Mouse (Mus musculus): ENCODE measurements at regions not wholly inside any gene's neighbourhood (a gene's known extent, or its start where the extent isn't known, plus 50 kb on each side); places are given as distances from the start of the nearest gene placed in this dataset.

DNA sequence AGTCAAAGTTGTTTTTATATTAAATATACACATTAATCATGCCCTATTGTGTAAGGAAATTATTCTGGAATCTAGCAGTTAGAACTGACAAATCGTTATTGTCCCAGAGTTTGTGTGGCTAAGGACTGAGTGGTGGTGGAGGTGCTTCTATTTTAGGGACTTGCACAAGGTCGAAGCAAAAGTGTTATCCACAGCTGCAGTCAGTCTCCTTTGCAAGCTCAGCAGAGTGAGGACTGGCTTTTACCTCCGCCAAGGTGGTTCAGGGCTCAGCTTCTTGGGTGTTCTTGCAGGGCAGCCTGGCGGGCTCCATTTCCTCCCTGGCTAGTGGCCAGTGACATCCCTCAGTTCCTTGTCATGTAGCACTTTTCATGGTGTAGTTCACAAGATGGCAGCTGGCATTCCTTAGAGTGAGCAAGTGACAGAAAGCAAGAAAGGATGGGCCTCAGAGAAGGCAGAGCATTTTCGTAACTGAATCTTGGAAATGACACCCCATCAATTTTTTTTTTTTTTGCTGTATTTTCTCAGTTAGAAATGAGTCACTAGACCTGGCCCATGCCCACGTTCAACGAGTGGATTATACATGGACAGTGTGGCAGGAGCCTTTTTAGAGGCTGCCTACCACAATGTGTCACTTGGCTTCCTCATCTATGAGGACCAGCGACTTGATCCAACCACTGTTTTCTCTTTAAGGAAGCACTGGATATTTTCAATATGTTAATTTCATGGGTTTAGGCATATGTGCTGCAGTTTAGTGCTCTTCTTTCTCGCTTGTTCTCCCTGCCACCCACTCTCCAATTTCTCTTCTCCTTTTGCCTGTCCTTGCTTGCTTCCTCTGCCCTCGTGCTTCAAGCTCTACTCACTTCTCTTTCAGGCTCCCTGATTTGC is 129.1 kb upstream of the Zeb2 start:
- CTCF ChIA-PET: no interaction called here
- POLR2A ChIA-PET: no interaction called here

DNA sequence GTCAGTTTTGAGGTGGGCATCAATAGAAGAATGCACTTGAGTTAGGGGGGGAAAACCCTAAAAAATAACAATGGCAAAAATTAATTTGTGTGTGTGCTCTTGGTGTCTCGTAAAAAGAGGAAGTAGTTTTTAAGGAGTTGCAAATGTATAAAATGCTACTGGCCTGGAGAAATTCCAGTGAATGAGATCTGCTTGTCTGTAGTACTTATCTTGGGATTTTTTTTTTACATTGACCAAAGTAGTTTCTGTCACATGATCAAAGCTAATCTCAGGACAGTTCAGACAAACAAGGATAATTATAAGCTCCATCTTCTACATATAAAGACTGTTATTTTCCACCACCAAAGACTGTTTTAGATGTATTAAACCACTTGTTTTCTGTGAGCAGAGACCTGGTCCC is 128.3 kb upstream of the Zeb2 start:
- ChIA-PET CTCF (no interaction called here), POLR2A (no interaction called here)

DNA sequence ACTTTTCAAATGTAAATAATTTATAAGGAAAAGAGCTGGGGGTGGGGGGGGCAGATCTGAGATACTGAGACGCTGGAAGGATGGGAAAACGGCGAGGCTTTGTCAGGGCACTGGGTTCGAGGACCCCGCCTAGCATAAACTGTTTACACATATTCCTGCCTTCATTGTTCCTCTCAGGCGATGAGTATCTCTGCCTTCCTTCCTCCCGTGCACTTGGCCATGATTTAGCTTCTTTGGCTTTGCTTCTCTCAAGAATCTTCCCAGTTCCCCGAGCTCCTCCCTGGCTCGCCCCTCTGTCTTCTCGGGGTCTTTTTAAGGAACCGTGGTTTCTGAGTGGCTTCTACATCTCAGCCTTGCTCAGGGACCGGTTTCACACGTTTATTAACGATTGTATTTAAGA is 127.3 kb upstream of the Zeb2 start:
- POLR2A ChIA-PET: interaction anchor here in 2 of 4 experiments (0.6 to 0.8 kb wide), 2 partner anchors 15 to 273 kb away, joined by 3 read pairs; no protein-coding TSS in a partner anchor
- CTCF ChIA-PET: no interaction called here

DNA sequence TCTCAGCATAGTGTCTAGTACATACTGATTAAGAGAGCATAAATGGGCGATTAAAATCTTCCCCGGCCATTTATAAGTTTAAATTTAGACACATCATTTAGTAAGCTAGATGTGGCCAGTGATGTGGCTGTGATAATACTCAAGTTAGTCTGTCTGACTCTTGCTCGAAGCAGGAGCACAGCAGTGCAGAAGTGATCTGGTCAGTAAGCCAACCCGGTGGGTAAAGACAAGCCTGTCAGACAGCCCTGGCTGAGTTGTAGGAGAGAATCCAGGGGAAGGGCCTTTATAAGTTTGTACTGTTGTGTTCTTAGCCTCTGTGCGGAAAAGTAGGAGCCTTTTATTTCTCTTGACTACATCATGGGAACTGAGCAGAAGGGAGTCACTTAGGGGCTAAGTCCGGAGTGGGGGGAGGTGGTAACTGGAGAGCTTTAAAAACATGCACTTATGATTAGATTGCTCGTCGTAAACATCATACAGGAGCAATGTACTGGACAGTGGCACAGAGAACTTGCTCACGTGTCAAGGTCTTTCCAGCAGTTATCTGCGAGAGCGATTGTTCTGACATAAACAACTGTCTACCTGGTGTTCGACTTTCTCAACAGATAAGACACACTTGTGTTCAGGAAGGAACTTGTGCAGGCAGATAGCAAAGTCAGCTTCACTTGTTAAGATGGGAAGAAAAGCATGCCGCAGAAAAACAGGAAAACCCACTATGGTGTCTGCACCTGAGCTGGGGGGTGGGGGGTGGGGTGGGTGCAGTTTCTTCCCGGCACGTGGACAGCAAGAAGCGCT is 122.5 kb upstream of the Zeb2 start:
- CTCF ChIA-PET: no interaction called here
- POLR2A ChIA-PET: no interaction called here

DNA sequence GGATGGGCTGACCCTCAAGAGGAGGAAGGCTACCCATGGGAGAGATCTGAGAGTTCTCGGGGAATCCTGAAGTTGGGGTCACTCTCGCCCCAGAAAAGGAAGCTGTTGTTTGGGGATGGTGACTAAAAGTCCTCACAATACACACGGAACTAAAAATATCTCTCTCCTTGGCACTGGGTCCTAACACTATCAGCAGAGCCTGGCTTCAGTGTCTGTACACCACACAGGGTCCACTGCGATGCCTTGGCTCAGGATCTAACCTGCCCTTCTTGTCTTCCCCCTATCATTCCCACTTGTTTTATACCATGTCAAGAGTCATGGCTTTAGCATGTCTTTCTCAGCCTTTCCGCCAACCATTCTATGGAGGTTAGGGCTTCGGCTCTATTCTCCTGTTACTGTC is 121.8 kb upstream of the Zeb2 start:
- POLR2A ChIA-PET: interaction anchor here in 1 of 4 experiments (0.7 kb wide), 1 partner anchor 219 kb away, joined by 3 read pairs; no protein-coding TSS in a partner anchor

DNA sequence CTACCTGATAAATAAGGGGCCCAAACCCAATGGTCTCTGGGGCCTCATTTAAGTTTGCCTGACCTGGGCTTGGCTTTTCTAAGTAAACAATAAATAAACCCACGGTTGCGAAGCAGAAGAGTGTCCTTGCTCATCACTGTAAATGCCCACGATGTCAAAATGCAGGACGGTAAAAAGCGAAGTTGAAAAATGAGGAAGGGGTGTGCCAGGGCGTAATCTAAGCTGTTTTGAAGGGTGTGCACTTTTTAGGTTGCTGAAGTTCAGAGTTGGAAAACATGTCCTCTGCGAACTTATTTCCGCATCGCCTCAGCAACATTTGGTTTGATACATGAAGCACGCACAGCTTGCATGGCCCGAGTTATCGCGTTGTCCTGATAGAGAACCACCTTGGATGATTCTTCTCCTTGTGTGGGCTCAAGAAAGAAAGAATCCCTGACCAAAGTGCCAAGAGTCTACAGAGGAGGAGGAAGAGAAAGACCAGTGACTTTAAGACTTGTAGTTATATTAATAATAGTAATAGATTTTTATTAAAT is 119.0 kb upstream of the Zeb2 start:
- CTCF ChIA-PET: no interaction called here
- POLR2A ChIA-PET: no interaction called here

More for the DNA sequence above, 121.8 kb upstream of the Zeb2 start:
- CTCF ChIA-PET: no interaction called here

DNA sequence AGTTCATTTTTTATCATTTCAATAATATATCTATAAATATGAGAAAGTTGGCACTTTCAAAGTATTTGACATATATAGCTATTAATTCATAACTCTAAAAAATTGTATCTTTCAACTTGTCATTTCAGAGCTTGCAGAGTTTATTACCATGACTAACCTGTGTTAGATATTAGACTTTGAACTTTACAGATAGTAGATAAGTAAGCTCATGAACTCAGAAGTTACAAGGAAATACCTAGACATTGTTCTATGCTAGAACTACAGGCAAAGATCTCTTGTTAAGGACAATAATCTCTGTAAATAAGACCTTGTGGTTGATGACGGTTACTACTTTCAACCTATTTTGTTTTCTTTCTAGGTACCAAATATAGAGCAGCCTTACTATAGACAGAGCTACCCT is 117.0 kb upstream of the Zeb2 start:
- ChIA-PET POLR2A (no interaction called here), CTCF (no interaction called here)

DNA sequence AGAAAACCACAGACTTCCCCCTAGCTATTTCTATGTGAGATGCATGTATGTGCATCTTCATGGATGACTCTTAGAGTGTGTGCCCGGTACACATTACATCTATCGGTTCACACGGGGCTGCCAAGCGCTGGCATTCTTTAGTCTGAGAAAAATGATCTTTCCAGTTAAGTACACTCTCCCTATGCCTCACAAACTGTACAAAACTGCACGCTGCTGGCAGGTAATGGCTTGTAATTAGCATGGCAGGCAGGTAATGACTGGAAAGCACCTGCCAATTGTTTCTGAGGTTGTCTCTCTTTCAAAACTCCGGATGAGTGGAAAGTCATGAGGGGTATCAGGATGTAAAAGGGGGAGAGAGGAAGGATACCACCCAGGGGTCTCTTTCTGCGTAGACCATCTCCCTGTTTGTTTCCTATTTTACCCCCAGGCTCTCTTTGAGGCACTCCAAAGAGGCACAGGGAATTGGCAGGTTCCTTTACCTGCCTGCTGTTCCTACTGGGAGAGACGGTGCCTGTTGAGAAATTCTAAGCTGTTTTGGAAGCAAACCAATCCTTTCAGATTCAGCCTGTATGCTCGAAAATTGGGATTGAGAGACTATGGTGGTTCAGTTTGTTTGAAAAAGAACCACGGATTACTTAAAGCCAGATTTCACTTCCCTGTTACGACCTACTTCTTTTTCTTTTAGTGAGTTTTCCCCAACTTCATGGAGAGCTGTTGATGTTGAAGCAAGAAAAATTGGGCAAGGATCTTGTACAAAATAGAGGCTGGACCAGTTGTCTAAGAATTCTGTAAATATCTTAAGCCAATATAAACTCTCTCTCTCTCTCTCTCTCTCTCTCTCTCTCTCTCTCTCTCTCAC is 113.4 kb upstream of the Zeb2 start:
- POLR2A ChIA-PET: no interaction called here
- CTCF ChIA-PET: no interaction called here

DNA sequence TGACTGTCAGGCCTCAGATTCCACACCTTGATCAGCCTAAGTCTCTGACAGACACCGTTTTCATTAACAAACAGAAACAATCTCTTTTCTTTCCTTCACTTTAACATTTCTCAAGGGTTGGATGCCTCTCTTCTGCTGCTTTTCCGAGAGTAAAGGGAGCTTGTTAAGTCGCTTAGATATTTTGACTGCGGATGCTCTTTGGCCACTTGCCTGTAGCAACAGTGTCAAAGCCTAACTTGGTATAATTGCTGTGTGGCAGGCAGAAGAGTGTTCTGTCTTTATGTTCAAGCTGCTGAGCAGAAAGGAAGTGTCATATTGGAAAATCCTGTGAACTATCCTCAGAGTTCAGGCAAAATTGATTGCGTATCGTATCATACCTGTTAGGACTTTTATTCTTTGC is 112.3 kb upstream of the Zeb2 start:
- POLR2A ChIA-PET: no interaction called here
- CTCF ChIA-PET: no interaction called here

DNA sequence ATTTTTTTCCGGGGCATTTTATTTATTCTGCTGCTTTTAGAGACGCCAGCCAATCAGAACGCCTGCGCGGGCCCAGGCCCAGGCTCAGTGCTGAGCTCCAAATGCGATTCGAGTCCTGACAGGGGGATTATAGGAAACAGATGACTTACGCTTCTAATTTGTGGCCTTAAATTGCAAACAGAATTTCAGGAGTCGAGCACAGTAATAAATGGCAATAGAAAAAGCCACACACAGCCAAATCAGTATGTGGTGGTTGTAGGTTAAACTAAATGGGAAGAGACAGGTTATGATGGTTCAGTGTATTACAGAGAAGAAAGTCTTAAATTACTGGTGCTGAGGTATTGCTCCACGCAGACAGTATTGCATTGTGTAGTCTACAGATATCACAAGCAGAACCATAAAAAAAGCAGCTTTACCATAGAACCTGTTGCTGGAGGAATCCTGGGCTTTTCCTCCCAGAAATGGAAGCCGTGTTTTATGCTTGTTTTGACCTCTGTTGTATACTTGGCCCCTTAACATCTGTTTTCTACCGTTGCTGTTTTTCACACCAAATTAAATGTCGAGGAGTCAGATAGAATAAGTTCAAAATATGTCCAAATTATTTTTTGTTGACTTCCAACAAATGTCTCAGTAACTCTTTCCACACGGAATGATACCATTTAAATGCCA is 110.2 kb upstream of the Zeb2 start:
- POLR2A ChIA-PET: no interaction called here
- CTCF ChIA-PET: no interaction called here

DNA sequence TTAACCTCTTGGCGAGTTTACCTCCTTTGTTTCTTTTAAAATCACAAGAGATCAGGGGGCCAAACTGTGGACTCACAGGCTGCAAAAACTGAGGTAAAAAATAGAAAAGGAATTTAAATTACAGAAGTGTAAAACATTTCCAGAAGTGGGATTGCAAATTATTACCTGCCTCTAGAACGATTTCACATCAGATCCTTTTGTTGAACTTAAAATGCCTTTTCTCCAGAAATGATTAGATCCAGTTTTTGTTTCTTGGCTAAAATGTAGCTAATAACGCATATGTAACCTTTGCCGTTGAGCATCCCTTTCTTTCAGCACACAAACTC is 108.8 kb upstream of the Zeb2 start:
- POLR2A ChIA-PET: no interaction called here
- CTCF ChIA-PET: interaction anchor here in 2 of 4 experiments (0.6 to 0.7 kb wide), 3 partner anchors 41 to 1274 kb away, joined by 3 read pairs; no protein-coding TSS in a partner anchor

DNA sequence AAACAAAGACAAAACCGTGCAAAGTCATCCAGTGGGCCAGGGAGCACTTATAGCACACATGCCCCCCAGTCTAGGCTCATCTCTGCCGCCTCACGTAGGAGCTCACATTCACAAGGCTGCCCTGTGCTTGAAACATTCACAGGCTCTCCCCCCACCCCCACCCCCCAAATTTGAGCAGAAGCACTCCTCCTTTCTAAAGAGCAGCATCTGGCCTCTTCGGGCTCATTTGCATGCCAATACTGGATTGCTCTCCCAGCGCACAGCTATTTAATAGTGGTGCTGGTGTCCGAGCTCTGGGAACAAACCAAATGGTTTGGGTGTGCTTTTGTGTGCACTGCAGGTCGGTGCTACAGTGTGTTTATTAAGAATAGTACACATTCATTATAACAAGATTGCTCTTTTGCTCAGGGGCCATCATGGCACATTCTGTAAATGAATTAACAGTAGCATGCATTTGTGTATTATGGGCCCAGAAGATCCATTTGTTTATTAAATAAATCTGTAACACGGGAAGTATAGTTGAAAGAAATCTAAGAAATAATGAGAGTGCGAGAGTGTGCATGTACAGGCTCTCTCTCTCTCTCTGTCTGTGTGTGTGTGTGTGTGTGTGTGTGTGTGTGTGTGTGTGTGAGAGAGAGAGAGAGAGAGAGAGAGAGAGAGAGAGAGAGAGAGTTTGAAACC is 108.3 kb upstream of the Zeb2 start:
- ChIA-PET CTCF (interaction anchor here in 1 of 4 experiments (0.6 to 0.7 kb wide), 2 partner anchors 40 to 100 kb away, joined by 3 read pairs; no protein-coding TSS in a partner anchor), POLR2A (interaction anchor here in 2 of 4 experiments (0.6 kb wide), 2 partner anchors 295 to 928 kb away, joined by 4 read pairs; no protein-coding TSS in a partner anchor)

DNA sequence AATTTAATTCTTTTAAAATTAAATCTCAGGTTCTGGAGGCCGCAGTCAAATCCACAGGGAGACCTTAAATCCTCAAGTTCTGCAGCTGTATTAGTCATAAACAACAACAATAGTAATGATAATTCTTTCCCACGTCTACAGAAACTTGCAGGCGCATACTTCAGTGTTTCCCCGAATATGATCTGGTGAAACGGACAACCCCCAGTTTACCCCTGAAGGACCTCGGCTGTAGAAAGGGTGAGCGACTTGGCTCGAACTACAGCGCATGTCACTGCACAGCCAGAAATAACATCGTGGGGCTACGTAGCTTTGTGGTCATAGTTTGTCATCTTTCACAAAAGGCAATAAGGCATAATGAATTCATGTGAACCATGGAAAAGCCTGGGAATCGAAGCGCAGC is 105.0 kb upstream of the Zeb2 start:
- POLR2A ChIA-PET: no interaction called here

DNA sequence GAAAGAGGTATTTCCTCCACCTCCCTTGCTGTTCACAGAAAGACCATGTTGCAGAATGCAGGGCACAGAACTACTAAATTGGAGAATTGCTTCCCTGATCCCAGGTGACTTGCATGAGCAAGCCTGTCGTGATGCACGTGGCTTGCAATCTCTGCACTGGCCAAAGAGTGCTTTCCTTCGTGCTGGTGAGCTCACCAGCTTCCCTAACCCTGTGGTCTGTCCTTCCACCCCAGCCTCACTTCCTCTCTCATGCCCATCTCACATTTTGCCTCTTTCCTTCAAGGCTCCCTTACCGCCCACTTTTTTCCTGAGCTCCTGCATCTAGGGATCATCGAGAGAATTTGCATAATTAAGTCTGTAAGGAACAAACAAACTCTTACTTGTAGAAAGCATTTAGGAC is 102.7 kb upstream of the Zeb2 start:
- CTCF ChIA-PET: no interaction called here
- POLR2A ChIA-PET: no interaction called here

More for the DNA sequence above, 105.0 kb upstream of the Zeb2 start:
- CTCF ChIA-PET: no interaction called here

DNA sequence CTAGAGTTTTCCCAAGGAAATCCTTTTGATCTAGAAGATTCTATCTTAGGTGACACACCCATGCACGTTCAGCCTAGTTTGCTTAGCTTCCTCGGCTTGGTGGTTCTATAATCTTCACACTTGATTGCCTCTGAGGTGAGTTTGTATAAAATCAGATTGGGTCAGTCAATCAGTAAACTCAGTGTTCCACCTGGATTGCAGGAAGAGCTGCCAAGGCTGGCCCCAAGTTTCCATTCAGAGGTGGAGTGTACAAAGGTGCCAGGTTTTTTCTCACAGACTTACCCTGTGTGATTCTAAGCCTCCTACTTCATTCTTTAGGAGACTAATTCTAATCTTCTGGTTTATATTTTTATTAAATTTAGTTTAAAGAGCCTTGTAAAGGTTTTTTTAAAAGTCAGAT is 95.6 kb upstream of the Zeb2 start:
- ChIA-PET CTCF (no interaction called here), POLR2A (interaction anchor here in 1 of 4 experiments (0.9 kb wide), 1 partner anchor 10 kb away, joined by 3 read pairs; no protein-coding TSS in a partner anchor)

DNA sequence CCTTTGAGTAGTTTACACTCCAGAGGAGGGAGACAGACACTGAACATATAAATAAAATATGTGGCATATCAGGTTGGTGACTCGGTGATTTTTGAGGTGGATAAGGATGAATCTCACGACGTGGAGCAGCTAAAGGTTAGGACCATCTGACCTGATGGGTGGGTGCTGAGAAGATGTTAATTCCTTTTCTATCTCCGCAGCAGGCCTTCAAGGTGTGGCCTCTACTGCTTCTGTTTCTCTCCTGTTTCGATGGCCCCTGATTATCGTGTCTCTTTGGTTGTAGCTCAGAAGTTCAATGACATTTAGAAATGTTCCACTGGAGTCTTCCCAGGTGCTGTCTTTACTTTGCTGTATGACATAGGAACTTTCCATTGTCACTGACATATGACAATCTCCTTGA is 91.3 kb upstream of the Zeb2 start:
- ChIA-PET POLR2A (no interaction called here), CTCF (no interaction called here)

DNA sequence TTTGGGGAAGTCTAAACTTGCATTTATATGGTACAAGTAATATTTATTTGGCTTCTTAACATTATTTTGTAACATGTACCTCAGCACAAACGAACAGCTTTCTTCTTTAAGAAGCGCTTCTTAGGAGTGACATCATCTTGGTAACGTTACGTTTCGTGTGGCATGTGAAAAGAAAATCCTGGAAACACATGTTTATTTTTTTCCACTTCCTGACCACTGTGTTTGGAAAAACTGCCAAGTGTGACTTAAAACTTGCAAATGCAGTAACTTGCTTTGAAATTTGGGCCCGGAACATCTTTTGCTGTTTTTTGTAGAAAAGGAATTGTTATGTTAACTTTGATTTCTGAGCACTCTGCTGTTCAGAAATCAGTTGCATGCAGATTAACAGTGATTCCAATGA is 88.6 kb upstream of the Zeb2 start:
- CTCF ChIA-PET: no interaction called here

DNA sequence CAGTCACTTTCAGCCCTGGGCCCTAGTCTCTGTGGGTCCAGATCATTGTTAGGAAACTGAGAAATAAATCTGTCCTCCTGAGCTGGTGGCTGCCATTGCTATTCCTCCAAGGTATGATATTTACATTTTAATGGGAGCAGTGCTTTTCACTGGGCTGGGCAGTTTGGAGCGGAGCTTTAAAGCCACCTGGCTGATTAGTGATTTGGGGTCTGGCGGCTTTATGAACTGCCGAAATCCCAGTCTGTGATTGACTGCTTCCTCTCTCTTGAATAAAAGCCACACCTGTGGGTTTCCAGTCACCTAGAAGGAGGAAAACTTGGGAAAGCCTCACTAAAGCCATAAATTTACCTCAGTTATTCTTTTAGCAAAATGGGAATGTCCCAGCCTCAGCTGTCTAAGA is 88.0 kb upstream of the Zeb2 start:
- ChIA-PET POLR2A (no interaction called here), CTCF (no interaction called here)

More for the DNA sequence above, 88.6 kb upstream of the Zeb2 start:
- POLR2A ChIA-PET: interaction anchor here in 1 of 4 experiments (0.6 kb wide), 1 partner anchor 1383 kb away, joined by 3 read pairs; no protein-coding TSS in a partner anchor

Measured in embryonic stem cell, embryonic (primary cell).